Mouse (Mus musculus): ENCODE measurements around the gene Myo1b.

Gene Myo1b

GRCm38 (mm10) chr1:51915576-51916156, at the start of gene Myo1b:
Gene Myo1b (minus strand): TSS chr1:51916071.
- peak; percentile 35 for DNase-seq

DNA sequence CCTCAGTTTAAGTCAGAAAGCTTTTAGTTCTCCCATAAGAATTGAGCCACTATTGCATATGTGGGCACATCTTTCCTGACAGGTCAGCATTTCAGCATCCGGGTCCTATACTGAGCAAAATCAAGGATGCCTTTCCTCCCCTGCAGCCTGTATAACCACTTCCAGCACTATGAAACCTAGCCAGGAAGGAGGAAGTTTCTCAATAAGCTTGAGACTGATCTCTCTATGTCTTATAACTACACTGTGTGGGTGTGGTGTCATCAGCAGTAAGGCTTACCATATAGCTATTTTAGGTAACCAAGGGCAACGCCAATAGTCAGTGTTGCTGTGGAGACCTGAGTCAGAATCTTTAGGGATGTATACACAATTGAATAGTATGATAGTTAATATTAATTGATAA, 48.8 kb upstream of the Myo1b start:
- DNase-seq, result no peak

- DNase-seq, result no peak
Measured at GRCm38 (mm10) chr1:51947116-51947515, 31.2 kb upstream of the Myo1b start.

- DNase-seq, result peak; percentile 8
Measured at GRCm38 (mm10) chr1:51944755-51945154, 28.9 kb upstream of the Myo1b start.

- no peak for DNase-seq
Measured at GRCm38 (mm10) chr1:51938357-51938756, 22.5 kb upstream of the Myo1b start.

DNA sequence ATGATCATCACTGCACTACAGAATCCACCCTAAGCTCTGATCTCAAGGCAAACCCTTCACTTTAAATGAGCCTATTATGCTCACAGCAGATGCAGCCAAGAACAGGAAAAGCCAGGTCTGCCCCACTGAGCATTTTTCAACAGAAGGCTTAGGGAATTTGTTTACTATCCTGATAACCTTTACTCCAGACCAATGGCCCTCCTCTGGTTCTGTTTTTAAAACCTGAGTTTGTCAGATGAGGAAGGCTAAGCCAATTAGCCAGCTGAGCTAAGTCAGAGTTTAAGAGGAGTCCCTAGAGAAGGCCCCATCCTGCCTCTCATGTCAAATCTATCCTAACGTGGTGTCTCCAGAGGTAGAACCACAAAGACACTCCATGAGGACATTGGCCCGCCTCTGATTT, 19.1 kb upstream of the Myo1b start:
- no peak for DNase-seq

DNA sequence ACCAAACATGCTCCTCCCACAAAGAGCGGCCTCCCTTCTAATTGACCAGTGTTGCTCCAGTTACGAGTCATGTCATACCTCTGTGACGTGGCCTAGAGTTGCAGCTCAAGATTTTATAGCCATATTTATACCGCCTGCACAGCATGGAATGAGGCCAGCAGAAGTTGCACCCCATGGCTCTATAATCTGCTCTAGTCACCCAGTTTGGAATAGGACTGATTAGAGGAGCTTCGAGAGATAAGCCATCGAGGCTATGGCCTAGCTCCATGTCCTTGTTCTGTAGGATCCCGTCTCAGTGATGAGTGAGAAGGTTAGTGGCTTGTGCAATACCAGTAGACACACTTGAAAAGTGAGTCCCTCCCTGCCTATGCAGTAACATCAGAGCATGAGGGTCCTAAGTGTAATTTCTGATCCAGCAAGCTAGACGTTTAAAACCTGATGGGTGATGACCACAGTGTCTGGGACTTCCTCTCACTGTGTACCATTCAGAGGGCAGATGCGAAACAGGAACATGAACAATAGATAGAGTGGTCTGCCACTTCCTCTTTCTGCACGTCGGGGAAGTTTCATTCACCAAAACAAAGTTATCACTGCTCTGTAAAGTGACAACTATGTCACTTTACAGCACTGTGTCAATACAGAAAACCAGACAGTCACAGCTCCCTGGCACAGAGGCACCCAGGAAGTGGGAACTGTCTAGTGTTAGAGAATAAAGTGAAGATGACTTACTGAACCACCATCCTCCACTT, 18.5 kb upstream of the Myo1b start:
- DNase-seq, result peak; percentile 33

GRCm38 (mm10) chr1:51932826-51933225, 17.0 kb upstream of the Myo1b start:
- no peak for DNase-seq

- no peak for DNase-seq
Measured at GRCm38 (mm10) chr1:51931561-51931960, 15.7 kb upstream of the Myo1b start.

GRCm38 (mm10) chr1:51930584-51930983, 14.7 kb upstream of the Myo1b start:
- DNase-seq, result no peak

DNA sequence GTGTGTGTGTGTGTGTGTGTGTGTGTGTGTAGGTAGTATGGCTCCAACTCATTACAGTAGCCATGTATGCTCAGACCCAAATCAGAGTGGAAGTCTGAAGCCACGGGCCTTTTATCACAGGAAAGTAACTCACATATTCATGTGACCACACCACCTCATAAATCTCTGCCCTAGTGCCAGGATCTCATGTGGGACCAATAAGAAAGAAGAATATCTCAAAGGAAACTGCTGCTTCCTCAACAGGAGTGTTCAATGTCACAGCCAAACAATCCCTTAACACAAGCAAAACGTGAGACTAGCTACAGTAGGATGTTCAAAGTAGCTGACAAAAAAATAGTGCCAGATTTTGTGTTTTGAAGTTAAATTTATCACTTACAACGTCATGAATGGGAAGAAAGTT, 13.7 kb upstream of the Myo1b start:
- no peak for DNase-seq

DNA sequence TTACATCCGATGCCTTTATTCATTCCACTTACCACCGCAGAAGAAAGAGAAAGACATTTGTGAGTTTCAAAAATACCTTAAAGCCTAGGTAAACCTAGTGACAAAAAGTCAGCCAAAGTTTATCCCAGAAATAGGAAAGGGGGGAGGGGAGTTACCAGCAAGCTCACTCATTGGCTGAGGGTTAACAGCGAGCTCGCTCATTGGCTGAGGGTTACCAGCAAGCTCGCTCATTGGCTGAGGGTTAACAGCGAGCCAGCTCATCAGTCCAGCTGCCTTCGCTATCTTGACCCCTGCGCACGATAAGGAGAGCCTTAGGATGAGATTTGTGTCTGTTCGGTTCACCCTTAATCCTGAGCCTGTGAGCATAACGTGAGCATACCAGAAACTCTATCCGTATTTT, 6.9 kb upstream of the Myo1b start:
- DNase-seq, result no peak

- no peak for DNase-seq
Measured at GRCm38 (mm10) chr1:51916276-51916675, 405 bp upstream of the Myo1b start.

DNA sequence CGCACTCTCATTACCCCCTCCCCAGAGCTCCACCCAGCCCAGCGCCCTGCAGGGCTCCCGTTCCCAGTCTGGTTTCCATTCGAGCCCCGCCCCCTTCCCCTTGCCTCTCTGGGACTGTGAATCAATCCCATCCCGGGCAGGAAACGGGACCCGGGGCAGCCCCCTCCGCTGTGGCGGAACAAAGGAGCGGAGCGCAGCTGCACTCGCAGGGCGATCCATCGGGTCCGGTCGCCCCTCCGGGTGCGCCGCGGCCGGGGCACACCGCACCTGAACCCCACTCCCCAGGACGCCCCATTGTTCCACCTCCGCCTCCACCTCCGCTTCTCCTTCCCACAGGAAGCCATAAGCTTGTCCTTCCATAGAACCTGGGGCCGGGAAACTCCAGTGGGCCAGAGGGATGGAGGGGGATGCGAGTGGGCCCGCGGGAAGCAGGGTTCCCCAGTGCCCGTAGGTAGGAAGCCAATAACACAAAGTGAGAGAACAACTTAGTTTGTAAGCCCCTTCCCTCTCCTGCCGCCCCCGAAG, 758 bp downstream of the Myo1b start:
- peak; percentile 17 for DNase-seq

DNA sequence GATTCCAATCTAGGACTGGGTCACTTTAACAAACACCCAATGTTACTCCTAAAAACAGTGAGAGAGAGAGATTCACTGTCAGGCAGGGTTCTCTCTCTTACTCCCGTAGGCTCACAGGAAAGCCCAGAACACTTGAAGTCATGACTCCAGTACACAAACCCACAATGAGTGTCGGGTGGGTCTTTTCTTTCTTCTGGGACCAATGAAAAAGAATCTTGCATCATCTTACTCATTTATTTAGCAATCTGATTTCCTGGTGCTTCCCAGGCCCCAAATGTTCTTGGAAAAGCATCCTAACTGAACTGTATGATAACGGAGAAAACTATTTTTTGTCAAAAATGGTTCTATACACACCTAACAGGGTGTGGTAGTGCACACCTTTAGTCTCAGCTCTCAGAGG, 1.8 kb downstream of the Myo1b start:
- no peak for DNase-seq

DNA sequence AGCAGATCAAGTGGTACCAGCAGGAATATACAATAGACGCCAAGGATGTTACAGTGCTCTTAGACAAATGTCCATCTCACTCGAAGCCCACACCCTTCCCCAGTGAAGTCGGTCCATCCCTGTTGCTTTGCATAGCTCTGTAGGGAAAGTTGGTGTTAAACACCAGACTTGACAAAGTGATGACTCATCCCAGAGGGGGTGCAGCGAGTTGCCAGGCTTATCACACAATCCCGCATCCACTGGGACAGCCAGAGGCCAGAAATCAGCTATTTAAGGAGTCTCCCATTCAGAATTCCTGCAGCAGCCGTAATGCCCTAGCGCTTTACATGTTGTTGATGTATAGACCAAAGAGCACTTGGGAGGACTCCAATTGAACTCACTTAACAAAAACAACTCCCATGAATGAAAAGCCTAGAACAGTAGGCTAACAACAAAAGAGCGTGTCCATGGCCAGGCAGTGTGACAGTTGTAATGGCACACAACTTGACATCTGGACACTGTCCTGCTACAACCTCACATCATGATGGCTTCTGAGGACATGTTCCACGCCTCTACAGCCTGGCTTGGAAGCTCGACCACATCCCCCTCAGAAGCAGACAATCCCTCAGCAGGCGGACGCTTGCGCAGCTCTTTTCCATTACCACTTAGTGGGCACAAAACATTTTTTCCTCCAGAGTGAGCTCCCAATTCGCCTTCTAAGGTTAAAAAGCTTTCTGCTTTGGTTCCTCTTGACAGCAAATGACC, 2.6 kb downstream of the Myo1b start:
- DNase-seq, result no peak

DNA sequence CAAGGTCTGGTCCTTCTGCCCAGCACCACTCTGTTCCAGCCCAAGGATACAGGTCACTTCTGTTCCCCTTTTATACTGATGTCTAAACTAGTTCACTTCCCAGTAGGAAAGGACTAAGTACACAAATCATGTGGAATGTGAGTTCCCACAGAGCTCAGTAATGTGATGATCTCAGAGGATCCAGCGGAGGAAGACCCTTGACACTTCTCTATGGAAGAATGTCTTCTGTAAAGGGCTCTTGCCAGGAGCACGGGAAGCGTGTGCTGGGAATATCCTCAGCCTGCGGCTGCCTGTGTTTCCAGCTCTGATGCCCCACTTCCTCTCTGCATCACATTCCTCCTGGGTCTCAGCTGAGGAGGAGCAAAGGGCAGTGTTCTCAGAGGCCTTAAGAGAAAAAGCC, 4.5 kb downstream of the Myo1b start:
- DNase-seq, result no peak

DNA sequence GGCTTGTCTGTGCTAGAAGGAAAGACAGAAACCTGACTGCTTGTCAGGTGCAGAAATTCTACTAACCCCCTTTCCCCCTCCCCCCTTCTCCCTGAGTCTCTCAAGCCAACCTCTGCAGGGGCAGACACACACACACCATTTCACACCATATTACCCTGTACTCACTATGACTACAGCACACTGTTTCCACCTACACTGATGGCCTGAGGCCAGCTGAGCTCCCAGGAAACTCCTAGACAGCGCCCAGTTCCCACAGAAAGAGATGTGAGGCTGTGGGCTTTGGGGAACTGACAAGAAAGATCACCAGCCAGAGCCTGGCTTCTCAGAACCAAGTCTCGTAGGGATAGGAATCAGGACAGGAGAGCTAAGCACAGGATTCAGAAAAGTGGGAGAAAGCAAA, 6.7 kb downstream of the Myo1b start:
- no peak for DNase-seq

DNA sequence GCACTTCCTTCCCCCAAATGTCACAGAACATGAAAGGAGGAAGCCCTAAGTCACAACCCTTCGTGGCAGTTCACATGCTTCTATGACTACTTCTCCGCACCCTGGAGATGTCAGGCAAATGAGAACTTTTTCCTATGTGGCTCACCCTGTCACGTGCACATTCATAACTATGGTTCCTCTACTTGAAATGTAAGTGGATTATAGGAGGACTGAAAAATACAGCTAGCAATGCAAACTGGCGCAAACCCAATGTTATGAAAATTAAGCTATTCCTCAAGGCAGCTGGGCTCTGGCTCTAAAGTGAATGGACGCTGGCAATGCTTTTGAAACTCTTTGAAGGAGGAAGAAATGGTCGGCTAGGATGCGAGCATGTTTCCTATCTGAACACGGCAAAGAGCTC, 8.1 kb downstream of the Myo1b start:
- DNase-seq, result no peak

DNA sequence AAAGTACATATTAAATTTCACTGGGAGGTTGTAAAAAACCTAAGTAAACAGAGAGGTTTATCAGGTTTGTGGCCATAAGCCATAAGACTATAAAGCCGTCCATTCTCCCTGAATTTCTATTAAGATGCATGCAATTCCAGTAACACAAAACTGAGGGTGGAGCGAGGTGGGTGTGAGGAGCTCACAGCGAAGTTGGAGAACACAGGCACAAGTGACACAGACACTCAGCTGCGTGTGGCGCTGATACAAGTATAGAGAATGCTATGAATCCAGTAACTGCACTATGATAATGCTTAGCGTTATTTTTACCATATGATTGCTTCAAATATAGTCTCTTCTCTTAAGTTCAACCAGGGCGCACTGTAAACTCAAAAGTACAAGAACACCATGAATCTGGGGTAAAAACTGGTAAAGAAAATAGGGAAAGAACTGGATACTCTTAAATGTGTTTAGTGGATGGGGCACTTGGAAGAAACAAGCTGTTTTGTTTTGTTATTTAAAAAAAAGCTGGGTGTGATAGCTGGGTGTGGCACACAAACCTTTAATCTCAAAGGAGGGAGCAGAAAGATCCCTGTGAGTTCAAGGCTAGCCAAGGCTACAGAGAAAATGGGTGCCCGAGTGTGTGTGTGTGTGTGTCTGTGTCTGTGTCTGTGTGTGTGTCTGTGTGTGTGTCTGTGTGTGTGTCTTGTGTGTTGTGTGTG, 9.5 kb downstream of the Myo1b start:
- no peak for DNase-seq

DNA sequence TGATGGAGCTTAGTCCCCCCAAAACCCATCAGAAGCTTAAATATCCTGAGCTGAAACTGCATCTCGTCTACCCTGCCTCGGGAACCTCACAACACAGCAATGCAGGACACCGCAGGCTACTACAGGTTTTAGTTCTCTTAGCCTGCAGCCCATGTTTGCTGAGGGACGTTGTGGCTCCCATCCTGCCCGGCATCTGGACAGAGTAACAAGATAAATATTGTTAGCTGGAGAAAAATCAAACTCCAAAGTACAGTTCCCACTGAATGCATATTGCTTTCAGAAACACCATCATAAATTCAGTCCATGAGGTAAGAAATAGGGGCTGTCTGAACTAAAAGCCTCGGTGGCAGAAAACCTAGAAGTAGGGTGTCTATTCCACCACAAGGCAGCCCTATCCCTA, 10.8 kb downstream of the Myo1b start:
- no peak for DNase-seq

GRCm38 (mm10) chr1:51897160-51897572, 18.7 kb downstream of the Myo1b start:
- no peak for DNase-seq

DNA sequence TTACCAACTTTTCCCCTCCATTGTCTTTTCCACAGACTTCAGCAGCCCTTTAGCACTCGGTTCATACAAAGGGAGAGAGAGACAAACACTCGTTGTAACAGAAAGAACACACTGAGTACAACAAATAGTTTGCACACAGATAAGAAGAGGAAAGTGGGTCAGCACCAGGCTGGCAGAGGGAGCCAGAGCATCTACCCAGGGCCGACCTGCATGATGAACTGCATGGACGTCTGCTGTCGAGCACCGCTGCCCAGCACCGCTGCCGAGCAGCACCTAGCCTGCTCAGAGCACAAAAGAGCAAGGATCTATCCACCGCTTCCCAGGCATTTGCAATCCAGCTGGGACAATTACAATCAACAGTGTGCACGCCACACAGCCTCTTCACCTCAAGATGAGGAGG, 19.9 kb downstream of the Myo1b start:
- no peak for DNase-seq

All from thymus, postnatal 25 days (tissue).